Mouse (Mus musculus): Measurements from ENCODE around the gene Flywch2. TPM values are rescaled to one million over a fixed set of nuclear protein-coding genes. Genes with fewer than 3 reads are reported as not detected.

Flywch2 gene
- polyA plus RNA-seq, 1 experiment, result 27.2 TPM

DNA sequence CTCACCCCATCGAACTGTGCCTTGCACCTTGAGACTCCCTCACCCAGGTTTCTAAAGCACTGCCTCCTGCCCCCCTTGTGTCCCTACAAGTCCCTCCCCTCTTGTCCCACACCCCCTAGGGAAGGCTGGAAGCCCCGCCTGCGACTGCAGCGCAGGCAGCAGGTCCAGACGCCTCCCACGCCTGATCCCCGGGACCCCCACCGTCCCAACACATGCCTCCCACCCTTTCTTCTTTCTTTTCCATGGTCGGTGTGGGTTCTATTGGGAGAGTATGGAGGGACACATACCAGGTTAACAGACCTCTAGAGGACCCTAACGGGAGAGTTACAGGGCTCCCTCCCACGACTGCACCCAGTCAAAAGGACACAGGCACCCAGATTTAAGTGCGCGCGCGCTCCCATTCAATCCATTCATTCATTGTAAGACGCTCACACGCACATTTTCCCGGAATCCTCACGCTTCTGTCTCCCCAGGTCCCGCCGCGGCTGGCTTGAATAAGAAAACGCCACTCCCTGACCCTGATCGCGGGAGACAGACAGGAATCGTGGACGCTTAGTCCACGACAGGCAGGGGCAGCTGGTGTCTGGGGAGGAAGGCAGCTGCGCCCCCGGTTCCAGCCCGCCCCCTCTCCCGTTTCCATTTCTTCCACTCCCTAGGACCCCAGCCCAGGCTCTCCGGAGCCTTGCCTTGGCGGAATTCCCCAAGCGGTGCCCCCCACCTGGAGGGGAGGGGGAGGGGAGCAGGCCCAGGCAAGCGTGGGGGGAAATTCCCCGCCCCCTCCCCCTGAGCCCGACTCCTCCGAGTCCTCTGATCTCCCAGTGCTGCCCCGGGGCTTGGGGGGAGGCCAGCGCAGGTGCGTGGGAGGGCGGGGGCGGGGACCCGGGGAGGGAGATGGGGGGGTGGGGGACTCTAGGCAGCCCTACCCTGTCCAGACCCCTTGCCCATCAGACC lies 40.3 kb downstream of the Flywch2 start, which contains the start of gene Kremen2:
Gene Kremen2, minus strand, starts transcription at position 533 of the 951 bp plus-strand sequence.
- TF ChIP-seq POLR2A (IDR thresholded peaks at IDR 0.05; ENCODE audit: extremely low read depth, insufficient read depth, low read length) (no peak), CTCF (IDR thresholded peaks at IDR 0.05; ENCODE audit: extremely low read depth, insufficient read depth, low read length) (no peak)
- Histone ChIP-seq H3K4me1 (ENCODE audit: control insufficient read depth, insufficient read depth, low read length) (no peaks in the 10 kb centered on the region), H3K27ac (ENCODE audit: insufficient read depth, low read length) (no peak within 1 kb of the TSS), H3K4me3 (ENCODE audit: insufficient read depth, low read length) (no peak within 1 kb of the TSS; the same call in 1 of the 2 replicates)

DNA sequence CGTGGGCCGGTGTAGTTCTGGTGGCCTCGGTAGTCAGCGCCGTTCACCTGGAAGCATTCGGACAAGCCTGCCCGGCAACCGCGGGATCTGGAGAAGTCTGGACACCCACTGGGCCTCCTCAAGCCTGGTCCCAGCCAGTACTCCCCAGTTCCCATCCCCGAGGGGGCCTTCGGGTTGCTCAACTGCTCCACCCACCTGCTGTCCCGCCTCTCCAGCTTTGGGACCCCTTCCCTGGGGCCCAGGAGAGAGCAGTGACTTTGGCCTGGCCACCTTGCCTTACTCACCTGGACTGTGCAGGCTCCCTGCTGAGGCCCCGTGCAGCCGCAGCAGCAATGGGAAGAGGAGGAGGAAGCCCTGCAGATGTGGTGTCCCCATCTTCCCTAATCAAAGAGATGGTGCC lies 41.2 kb downstream of the Flywch2 start:
- TF ChIP-seq CTCF (IDR thresholded peaks at IDR 0.05; ENCODE audit: extremely low read depth, insufficient read depth, low read length) (no peak), POLR2A (IDR thresholded peaks at IDR 0.05; ENCODE audit: extremely low read depth, insufficient read depth, low read length) (no peak)
- Histone ChIP-seq H3K4me1 (ENCODE audit: control insufficient read depth, insufficient read depth, low read length) (no peaks in the 10 kb centered on the region), H3K27ac (ENCODE audit: insufficient read depth, low read length) (no peak overlapping the region), H3K4me3 (ENCODE audit: insufficient read depth, low read length) (no peak overlapping the region)

GRCm38 (mm10) chr17:23744076-23744475 lies 41.8 kb downstream of the Flywch2 start:
- H3K4me3 ChIP-seq (ENCODE audit: insufficient read depth, low read length), result no peak overlapping the region
- no peak for TF ChIP-seq POLR2A (IDR thresholded peaks at IDR 0.05; ENCODE audit: extremely low read depth, insufficient read depth, low read length)
- TF ChIP-seq CTCF (IDR thresholded peaks at IDR 0.05; ENCODE audit: extremely low read depth, insufficient read depth, low read length), result no peak
- H3K4me1 ChIP-seq (ENCODE audit: control insufficient read depth, insufficient read depth, low read length), result no peaks in the 10 kb centered on the region; the same call in 1 of the 2 replicates
- no peak overlapping the region for H3K27ac ChIP-seq (ENCODE audit: insufficient read depth, low read length)

DNA sequence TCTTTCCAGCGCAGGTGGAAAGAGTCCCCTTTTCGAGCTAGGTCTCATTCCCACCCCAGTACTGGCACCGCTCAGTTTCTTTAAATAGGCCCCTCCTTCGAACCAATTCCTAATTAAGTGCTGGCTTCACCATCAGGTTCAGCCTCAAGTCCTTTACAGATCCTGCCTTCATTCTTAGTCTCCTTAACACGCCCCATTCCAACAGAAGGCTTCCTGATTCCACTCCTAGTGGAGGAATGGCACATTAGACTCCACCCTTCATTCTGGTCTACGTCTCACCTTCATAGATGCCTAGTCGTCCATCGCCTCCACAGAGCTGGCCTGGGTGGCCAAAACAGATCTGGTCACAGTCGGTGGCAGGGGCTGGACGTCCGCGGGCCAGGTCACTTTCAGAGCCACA lies 42.9 kb downstream of the Flywch2 start:
- Histone ChIP-seq H3K4me3 (ENCODE audit: insufficient read depth, low read length) (no peak overlapping the region), H3K27ac (ENCODE audit: insufficient read depth, low read length) (no peak overlapping the region), H3K4me1 (ENCODE audit: control insufficient read depth, insufficient read depth, low read length) (peaks cover 2% of the 10 kb centered on the region; the same call in 1 of the 2 replicates)
- no peak for TF ChIP-seq CTCF (IDR thresholded peaks at IDR 0.05; ENCODE audit: extremely low read depth, insufficient read depth, low read length)
- no peak for TF ChIP-seq POLR2A (IDR thresholded peaks at IDR 0.05; ENCODE audit: extremely low read depth, insufficient read depth, low read length)

GRCm38 (mm10) chr17:23742210-23742793 lies 43.6 kb downstream of the Flywch2 start:
- TF ChIP-seq POLR2A (IDR thresholded peaks at IDR 0.05; ENCODE audit: extremely low read depth, insufficient read depth, low read length), result no peak
- no peak for TF ChIP-seq CTCF (IDR thresholded peaks at IDR 0.05; ENCODE audit: extremely low read depth, insufficient read depth, low read length)
- no peak overlapping the region for H3K27ac ChIP-seq (ENCODE audit: insufficient read depth, low read length)
- peaks cover 2% of the 10 kb centered on the region; the same call in 1 of the 2 replicates for H3K4me1 ChIP-seq (ENCODE audit: control insufficient read depth, insufficient read depth, low read length)
- H3K4me3 ChIP-seq (ENCODE audit: insufficient read depth, low read length), result peak overlapping the region; percentile 21; the same call in 1 of the 2 replicates

DNA sequence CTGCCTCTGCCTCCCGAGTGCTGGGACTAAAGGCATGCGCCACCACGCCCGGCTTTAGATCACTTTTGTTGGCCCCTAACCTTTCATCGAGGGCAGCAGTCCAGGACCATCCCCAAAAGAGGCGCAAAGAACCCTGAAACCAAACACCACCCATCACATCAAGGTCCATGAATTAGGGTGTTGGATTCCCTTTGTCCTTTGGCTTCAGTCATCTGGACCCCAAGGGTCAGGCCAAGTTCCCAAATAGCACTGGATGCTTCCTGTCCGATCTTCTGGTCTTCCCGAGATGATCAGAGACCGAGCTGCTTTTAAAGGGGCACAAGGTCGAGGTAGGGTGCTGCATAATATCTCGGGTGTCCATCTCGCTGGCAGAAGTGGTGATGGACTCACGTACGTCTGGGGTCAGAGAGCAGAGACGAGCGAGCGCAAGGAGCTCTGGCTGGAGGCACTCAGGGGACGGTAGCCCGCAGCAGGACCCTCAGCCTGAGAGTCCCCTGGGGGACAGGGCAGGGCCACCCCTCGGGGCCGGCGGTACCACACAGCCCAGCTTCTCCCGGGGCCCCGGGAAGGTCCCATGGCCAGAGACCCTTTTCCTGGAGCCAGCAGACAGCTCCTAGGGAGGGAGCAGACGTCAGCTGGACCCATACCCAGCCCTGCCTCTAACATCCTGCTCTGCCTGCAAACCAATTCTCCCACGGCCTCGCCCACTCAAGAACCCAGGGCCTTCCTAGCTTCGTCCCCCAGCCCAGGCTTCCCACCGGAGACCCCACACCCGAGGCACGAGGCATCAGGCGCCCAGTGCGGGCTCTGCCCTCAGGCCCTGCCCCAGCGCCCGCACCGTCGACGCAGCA lies 44.3 kb downstream of the Flywch2 start:
- TF ChIP-seq CTCF (IDR thresholded peaks at IDR 0.05; ENCODE audit: extremely low read depth, insufficient read depth, low read length) (no peak), POLR2A (IDR thresholded peaks at IDR 0.05; ENCODE audit: extremely low read depth, insufficient read depth, low read length) (no peak)
- Histone ChIP-seq H3K27ac (ENCODE audit: insufficient read depth, low read length) (no peak overlapping the region), H3K4me1 (ENCODE audit: control insufficient read depth, insufficient read depth, low read length) (peaks cover 2% of the 10 kb centered on the region; the same call in 1 of the 2 replicates), H3K4me3 (ENCODE audit: insufficient read depth, low read length) (no peak overlapping the region)

DNA sequence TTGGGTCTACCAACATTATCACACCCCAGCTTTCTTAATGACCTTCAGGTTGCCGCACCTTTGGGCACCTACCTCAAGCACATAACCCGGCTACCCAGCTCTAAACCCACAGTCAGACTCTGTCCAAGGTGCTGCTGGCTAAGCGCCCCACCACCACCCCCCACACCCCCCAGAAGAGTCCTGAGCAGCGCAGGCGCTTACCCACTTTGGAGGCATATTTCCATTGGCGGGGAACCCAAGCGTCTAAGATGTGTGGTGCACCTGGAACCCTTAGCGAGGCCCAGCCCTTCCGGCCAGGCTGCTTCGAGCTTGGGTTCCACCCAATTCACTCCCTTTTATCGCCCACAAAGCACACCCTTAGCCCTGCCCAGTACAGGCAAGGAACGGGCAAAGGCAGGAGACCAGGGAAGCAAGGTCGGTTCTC lies 45.3 kb downstream of the Flywch2 start, which contains the start of gene Paqr4:
Gene Paqr4, minus strand, starts transcription at position 270 of the 424 bp plus-strand sequence.
- H3K27ac ChIP-seq (ENCODE audit: insufficient read depth, low read length), result peak within 1 kb of the TSS; percentile 84
- no peak for TF ChIP-seq POLR2A (IDR thresholded peaks at IDR 0.05; ENCODE audit: extremely low read depth, insufficient read depth, low read length)
- TF ChIP-seq CTCF (IDR thresholded peaks at IDR 0.05; ENCODE audit: extremely low read depth, insufficient read depth, low read length), result no peak
- peaks cover 2% of the 10 kb centered on the region; the same call in 1 of the 2 replicates for H3K4me1 ChIP-seq (ENCODE audit: control insufficient read depth, insufficient read depth, low read length)
- peak within 1 kb of the TSS; percentile 68 for H3K4me3 ChIP-seq (ENCODE audit: insufficient read depth, low read length)

DNA sequence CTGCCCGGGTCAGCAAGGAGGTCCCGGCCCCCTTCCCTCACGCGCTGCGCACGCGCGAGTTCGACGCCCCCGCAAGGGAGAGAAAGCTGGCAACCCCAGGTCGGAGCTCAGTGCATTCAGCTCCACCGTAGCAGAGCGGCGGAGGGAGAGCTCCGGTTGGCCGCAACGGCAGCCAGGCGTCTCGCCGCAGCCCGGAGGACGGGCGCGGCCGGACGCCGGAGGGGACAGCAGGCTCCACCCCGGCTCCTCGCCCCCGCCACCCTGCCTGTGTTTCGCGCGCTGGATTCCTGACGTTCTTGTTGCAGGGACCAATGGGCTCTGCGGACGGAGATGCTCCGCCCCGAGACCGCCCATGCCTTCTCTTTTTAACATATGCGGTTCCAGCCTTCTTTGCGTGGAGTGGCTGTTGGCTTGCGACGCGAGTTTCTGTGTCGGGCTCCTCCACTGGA lies 45.7 kb downstream of the Flywch2 start:
- peak overlapping the region; percentile 68 for H3K4me3 ChIP-seq (ENCODE audit: insufficient read depth, low read length)
- H3K4me1 ChIP-seq (ENCODE audit: control insufficient read depth, insufficient read depth, low read length), result peaks cover 2% of the 10 kb centered on the region; the same call in 1 of the 2 replicates
- H3K27ac ChIP-seq (ENCODE audit: insufficient read depth, low read length), result peak overlapping the region; percentile 84
- TF ChIP-seq CTCF (IDR thresholded peaks at IDR 0.05; ENCODE audit: extremely low read depth, insufficient read depth, low read length) (no peak), POLR2A (IDR thresholded peaks at IDR 0.05; ENCODE audit: extremely low read depth, insufficient read depth, low read length) (peak; percentile 57; the same call in 1 of the 2 replicates)

All from cortical plate, adult 2 months (tissue).